Mouse (Mus musculus) ovary, postnatal 14 days (tissue): Measurements from ENCODE around the gene Fosl2.
A peak's percentile ranks its signal among the peaks of the same experiment; 100 is the strongest.

Experiments
- DNase-seq: peaks from one replicate; pipeline ENCODE4 v3.0.0; 2022; ENCODE audit warnings: low spot score

Fosl2 gene

GRCm38 (mm10) chr5:32135336-32136206 is at the start of gene Fosl2:
Gene Fosl2 (plus strand): TSS chr5:32135801.
- peak; percentile 91 for DNase-seq

- DNase-seq = no peak
These were observed 49.6 kb upstream of the Fosl2 start for GRCm38 (mm10) chr5:32085971-32086370.

- no peak for DNase-seq
These were observed 49.0 kb upstream of the Fosl2 start for GRCm38 (mm10) chr5:32086526-32087090.

GRCm38 (mm10) chr5:32089481-32089880 is 46.1 kb upstream of the Fosl2 start:
- DNase-seq = no peak

- no peak for DNase-seq
These were observed 43.3 kb upstream of the Fosl2 start for GRCm38 (mm10) chr5:32092281-32092680.

- DNase-seq = no peak
These were observed 36.9 kb upstream of the Fosl2 start for GRCm38 (mm10) chr5:32098691-32099090.

- peak; percentile 55 for DNase-seq
These were observed 33.1 kb upstream of the Fosl2 start for GRCm38 (mm10) chr5:32102484-32102883.

- peak; percentile 27 for DNase-seq
These were observed 32.6 kb upstream of the Fosl2 start for GRCm38 (mm10) chr5:32102971-32103431.

- DNase-seq = no peak
These were observed 32.1 kb upstream of the Fosl2 start for GRCm38 (mm10) chr5:32103545-32103944.

GRCm38 (mm10) chr5:32104119-32104990 is 31.2 kb upstream of the Fosl2 start:
- no peak for DNase-seq

- DNase-seq = no peak
These were observed 29.0 kb upstream of the Fosl2 start for GRCm38 (mm10) chr5:32106473-32107140.

- no peak for DNase-seq
These were observed 24.9 kb upstream of the Fosl2 start for GRCm38 (mm10) chr5:32110651-32111050.

GRCm38 (mm10) chr5:32112206-32112916 is 23.2 kb upstream of the Fosl2 start:
- DNase-seq = no peak

GRCm38 (mm10) chr5:32120901-32121376 is 14.7 kb upstream of the Fosl2 start:
- DNase-seq = no peak

GRCm38 (mm10) chr5:32121936-32122335 is 13.7 kb upstream of the Fosl2 start:
- DNase-seq = no peak

GRCm38 (mm10) chr5:32122363-32122762 is 13.2 kb upstream of the Fosl2 start:
- DNase-seq = no peak

- no peak for DNase-seq
These were observed 10.6 kb upstream of the Fosl2 start for GRCm38 (mm10) chr5:32124957-32125356.

- no peak for DNase-seq
These were observed 8.4 kb upstream of the Fosl2 start for GRCm38 (mm10) chr5:32127226-32127625.

- no peak for DNase-seq
These were observed 7.7 kb upstream of the Fosl2 start for GRCm38 (mm10) chr5:32127927-32128326.

- peak; percentile 66 for DNase-seq
These were observed 2.6 kb upstream of the Fosl2 start for GRCm38 (mm10) chr5:32132971-32133501.

- DNase-seq = peak; percentile 64
These were observed 2.0 kb upstream of the Fosl2 start for GRCm38 (mm10) chr5:32133549-32134004.
